Mouse (Mus musculus) hindbrain, postnatal 0 days (tissue): ENCODE data around the gene Nudt6. TPM values are rescaled to one million over a fixed set of nuclear protein-coding genes. Genes with fewer than 3 reads are reported as not detected.

ENCODE experiments used
- ATAC-seq: fragments of 200-750 bp; cut with Nextera tagmentation; 2 replicates; pipeline ENCODE4 v1.8.0; 2017; ENCODE audit warnings: mild to moderate bottlenecking, moderate TSS enrichment, moderate library complexity
- DNase-seq: peaks from one replicate; pipeline ENCODE4 v3.0.0-alpha.2; 2015; ENCODE audit warnings: low spot score
- H3K27ac ChIP-seq: fragments of 300-500 bp; sonication (generic); 2 replicates; pipeline ENCODE4 v1.5.1; 2014; ENCODE audit warnings: mild to moderate bottlenecking
- H3K27me3 ChIP-seq: fragments of 300-500 bp; sonication (generic); 2 replicates; pipeline ENCODE4 v1.6.1; 2014; ENCODE audit warnings: low read length, mixed read lengths; ENCODE audit not compliant: insufficient read depth
- H3K36me3 ChIP-seq: fragments of 300-500 bp; sonication (generic); 2 replicates; pipeline ENCODE4 v1.6.1; 2014; ENCODE audit warnings: low read length, mixed read lengths; ENCODE audit not compliant: insufficient read depth
- H3K4me1 ChIP-seq: fragments of 300-500 bp; sonication (generic); 2 replicates; pipeline ENCODE4 v1.6.1; 2014; ENCODE audit warnings: antibody characterized with exemption, low read length, mixed read lengths; ENCODE audit not compliant: insufficient read depth
- H3K4me2 ChIP-seq: fragments of 300-500 bp; sonication (generic); 2 replicates; pipeline ENCODE4 v1.6.1; 2014; ENCODE audit warnings: low read depth, mild to moderate bottlenecking, low read length, moderate library complexity, mixed read lengths
- H3K4me3 ChIP-seq: fragments of 300-500 bp; sonication (generic); 2 replicates; pipeline ENCODE4 v1.5.1; 2014; ENCODE audit warnings: low read length
- H3K9ac ChIP-seq: fragments of 300-500 bp; sonication (generic); replicated peaks from 2 replicates; pipeline ENCODE4 v1.6.1; 2014; ENCODE audit warnings: mild to moderate bottlenecking, low read length, moderate library complexity, mixed read lengths
- H3K9me3 ChIP-seq: fragments of 300-500 bp; sonication (generic); 2 replicates; pipeline ENCODE4 v1.6.1; 2016; ENCODE audit warnings: low read length, mixed read lengths
- CTCF ChIP-seq: IDR thresholded peaks from 2 replicates; pipeline ENCODE4 v1.5.1; 2016; ENCODE audit warnings: antibody characterized with exemption, control low read depth, low read depth
- WGBS: fragments of 180-500 bp; shearing (Covaris S2); extraction: QIAGEN DNeasy Blood & Tissue Kit; methylation state at CpG from one replicate; pipeline ENCODE4 v1.1.7; 2014; 5-methylcytosine and 5-hydroxymethylcytosine counted together
- polyA plus RNA-seq: library from polyadenylated mRNA; unstranded; fragments of >200 nt; fragmentation: Nextera tagmentation; extraction: Ambion mirVana; gene quantifications from 2 replicates; pipeline ENCODE4 v1.2.1, GENCODE M21; 2015
- total RNA-seq: library from RNA; depleted of rRNA; stranded (reverse); fragments of >200 nt; gene quantifications from 2 replicates; pipeline ENCODE4 v1.2.3, GENCODE M21; 2014; rRNA removed

Nudt6 gene
- total RNA-seq: 0.93 and 2.1 TPM in 2 replicates
- polyA plus RNA-seq: 8.7 and 10.1 TPM in 2 replicates

GRCm38 (mm10) chr3:37420072-37420471, at the start of gene Nudt6:
TSS of gene Nudt6 (minus strand) at chr3:37420211.
- WGBS: under 1% methylated on average over 49 of the region's 50 CpGs
- ATAC-seq: peak; percentile 85

GRCm38 (mm10) chr3:37469353-37469752, 49.3 kb upstream of the Nudt6 start:
- Histone ChIP-seq H3K36me3 (no peaks in the 10 kb centered on the region), H3K4me3 (no peak overlapping the region)
- ATAC-seq: no peak

More at GRCm38 (mm10) chr3:37420072-37420471, at the start of gene Nudt6:
- no peaks in the 10 kb centered on the region for H3K9me3 ChIP-seq
- DNase-seq: peak; percentile 97
- H3K27me3 ChIP-seq: no peaks in the 10 kb centered on the region
- peak within 1 kb of the TSS; percentile 91 for H3K27ac ChIP-seq
- no peaks in the 10 kb centered on the region for H3K36me3 ChIP-seq
- H3K4me3 ChIP-seq: peak within 1 kb of the TSS; percentile 97
- peak within 1 kb of the TSS; percentile 88 for H3K4me2 ChIP-seq
- no peak for TF ChIP-seq CTCF
- peaks cover 4% of the 10 kb centered on the region; the same call in 1 of the 2 replicates for H3K4me1 ChIP-seq
- peak within 1 kb of the TSS; percentile 81 for H3K9ac ChIP-seq

GRCm38 (mm10) chr3:37468170-37468569, 48.2 kb upstream of the Nudt6 start:
- Histone ChIP-seq H3K4me2 (no peak overlapping the region), H3K9ac (no peak overlapping the region), H3K36me3 (no peaks in the 10 kb centered on the region), H3K27me3 (no peaks in the 10 kb centered on the region), H3K27ac (no peak overlapping the region), H3K4me3 (no peak overlapping the region), H3K9me3 (no peaks in the 10 kb centered on the region), H3K4me1 (no peaks in the 10 kb centered on the region)
- WGBS: 94% methylated on average over 2 of the region's 2 CpGs
- peak; percentile 74 for ATAC-seq
- TF ChIP-seq CTCF: peak; percentile 88
- DNase-seq: peak; percentile 75

More at GRCm38 (mm10) chr3:37469353-37469752, 49.3 kb upstream of the Nudt6 start:
- no peak for TF ChIP-seq CTCF
- Histone ChIP-seq H3K27ac (no peak overlapping the region), H3K27me3 (no peaks in the 10 kb centered on the region), H3K4me1 (no peaks in the 10 kb centered on the region), H3K9ac (no peak overlapping the region), H3K4me2 (no peak overlapping the region), H3K9me3 (no peaks in the 10 kb centered on the region)
- WGBS: 92% methylated on average over 4 of the region's 4 CpGs
- DNase-seq: no peak

- H3K27ac ChIP-seq: no peak overlapping the region
- no peak for ATAC-seq
These were observed 36.0 kb upstream of the Nudt6 start for GRCm38 (mm10) chr3:37455992-37456391.

GRCm38 (mm10) chr3:37443409-37443808, 23.4 kb upstream of the Nudt6 start:
- no peaks in the 10 kb centered on the region for H3K27me3 ChIP-seq
- 87% methylated on average over 2 of the region's 2 CpGs for WGBS
- H3K4me1 ChIP-seq: no peaks in the 10 kb centered on the region
- H3K9ac ChIP-seq: no peak overlapping the region
- no peak overlapping the region for H3K4me2 ChIP-seq
- ATAC-seq: no peak
- DNase-seq: no peak
- H3K27ac ChIP-seq: no peak overlapping the region
- TF ChIP-seq CTCF: no peak
- H3K9me3 ChIP-seq: no peaks in the 10 kb centered on the region
- H3K4me3 ChIP-seq: no peak overlapping the region
- peaks cover 6% of the 10 kb centered on the region; the same call in 1 of the 2 replicates for H3K36me3 ChIP-seq

More at GRCm38 (mm10) chr3:37455992-37456391, 36.0 kb upstream of the Nudt6 start:
- Histone ChIP-seq H3K4me2 (no peak overlapping the region), H3K36me3 (no peaks in the 10 kb centered on the region), H3K4me1 (no peaks in the 10 kb centered on the region), H3K27me3 (no peaks in the 10 kb centered on the region), H3K9ac (no peak overlapping the region), H3K4me3 (no peak overlapping the region), H3K9me3 (no peaks in the 10 kb centered on the region)
- DNase-seq: no peak
- no peak for TF ChIP-seq CTCF
- WGBS: 89% methylated on average over 1 of the region's 1 CpGs

- Histone ChIP-seq H3K4me2 (no peak overlapping the region), H3K9me3 (no peaks in the 10 kb centered on the region), H3K27me3 (no peaks in the 10 kb centered on the region), H3K4me3 (no peak overlapping the region), H3K9ac (no peak overlapping the region), H3K27ac (no peak overlapping the region), H3K4me1 (no peaks in the 10 kb centered on the region), H3K36me3 (peaks cover 4% of the 10 kb centered on the region; the same call in 1 of the 2 replicates)
- WGBS: 97% methylated on average over 1 of the region's 1 CpGs
- no peak for TF ChIP-seq CTCF
- ATAC-seq (no peak), DNase-seq (no peak)
These were observed 19.8 kb upstream of the Nudt6 start for GRCm38 (mm10) chr3:37439770-37440169.

GRCm38 (mm10) chr3:37430359-37430758, 10.3 kb upstream of the Nudt6 start:
- H3K27me3 ChIP-seq: no peaks in the 10 kb centered on the region
- peaks cover 14% of the 10 kb centered on the region; the same call in 1 of the 2 replicates for H3K36me3 ChIP-seq
- no peaks in the 10 kb centered on the region for H3K4me1 ChIP-seq
- no peak for DNase-seq
- no peak for ATAC-seq
- no peak overlapping the region for H3K4me2 ChIP-seq
- no peak overlapping the region for H3K4me3 ChIP-seq
- no peak for TF ChIP-seq CTCF
- no peak overlapping the region for H3K27ac ChIP-seq
- H3K9ac ChIP-seq: no peak overlapping the region
- H3K9me3 ChIP-seq: no peaks in the 10 kb centered on the region
